Mouse (Mus musculus) stomach, embryonic 16.5 days (tissue): ENCODE measurements around the gene R3hcc1l. TPM values are rescaled to one million over a fixed set of nuclear protein-coding genes. Genes with fewer than 3 reads are reported as not detected.
A peak's percentile ranks its signal among the peaks of the same experiment; 100 is the strongest.

Source experiments
- ATAC-seq: fragments of 200-750 bp; cut with Nextera tagmentation; 2 replicates; pipeline ENCODE4 v1.8.0; 2017; ENCODE audit warnings: moderate number of reproducible peaks, moderate TSS enrichment; ENCODE audit not compliant: insufficient read depth, low FRiP score
- H3K27ac ChIP-seq: fragments of 300-500 bp; sonication (generic); 2 replicates; pipeline ENCODE4 v1.5.1; 2014; ENCODE audit warnings: low read length
- H3K27me3 ChIP-seq: fragments of 300-500 bp; sonication (generic); 2 replicates; pipeline ENCODE4 v1.6.1; 2014; ENCODE audit warnings: low read length, control low read depth, mixed read lengths; ENCODE audit not compliant: control insufficient read depth, insufficient read depth
- H3K36me3 ChIP-seq: fragments of 300-500 bp; sonication (generic); 2 replicates; pipeline ENCODE4 v1.6.1; 2014; ENCODE audit warnings: low read length; ENCODE audit not compliant: control insufficient read depth, insufficient read depth
- H3K4me1 ChIP-seq: fragments of 300-500 bp; sonication (generic); 2 replicates; pipeline ENCODE4 v1.6.1; 2014; ENCODE audit warnings: low read length, control low read depth, mixed read lengths; ENCODE audit not compliant: control insufficient read depth, insufficient read depth
- H3K4me2 ChIP-seq: fragments of 300-500 bp; sonication (generic); 2 replicates; pipeline ENCODE4 v1.6.1; 2014; ENCODE audit warnings: low read depth, low read length, mixed read lengths
- H3K4me3 ChIP-seq: fragments of 300-500 bp; sonication (generic); replicated peaks from 2 replicates; pipeline ENCODE4 v1.5.1; 2014; ENCODE audit warnings: mild to moderate bottlenecking, low read length
- H3K9ac ChIP-seq: fragments of 300-500 bp; sonication (generic); 2 replicates; pipeline ENCODE4 v1.6.1; 2014; ENCODE audit warnings: low read length
- H3K9me3 ChIP-seq: fragments of 300-500 bp; sonication (generic); replicated peaks from 2 replicates; pipeline ENCODE4 v1.6.1; 2016; ENCODE audit warnings: low read length, control low read depth; ENCODE audit not compliant: control insufficient read depth
- WGBS: fragments of 180-500 bp; shearing (Covaris S2); extraction: QIAGEN DNeasy Blood & Tissue Kit; methylation state at CpG from one replicate; pipeline ENCODE4 v1.1.7; 2014; 5-methylcytosine and 5-hydroxymethylcytosine counted together
- polyA plus RNA-seq: library from polyadenylated mRNA; unstranded; fragments of >200 nt; fragmentation: Nextera tagmentation; extraction: Ambion mirVana; gene quantifications from 2 replicates; pipeline ENCODE4 v1.2.1, GENCODE M21; 2015

The R3hcc1l gene
- polyA plus RNA-seq, 1 experiment from 2014 or later, result 22.2 TPM

GRCm38 (mm10) chr19:42587704-42588103, 69.1 kb downstream of the R3hcc1l start:
- WGBS, result 25% methylated on average over 2 of the region's 2 CpGs
- no peaks in the 10 kb centered on the region for H3K9me3 ChIP-seq
- H3K4me1 ChIP-seq, result no peaks in the 10 kb centered on the region; the same call in 1 of the 2 replicates
- H3K36me3 ChIP-seq, result peaks cover 4% of the 10 kb centered on the region; the same call in 1 of the 2 replicates
- no peak for ATAC-seq
- no peak overlapping the region for H3K4me3 ChIP-seq
- H3K9ac ChIP-seq, result no peak overlapping the region
- peak overlapping the region; percentile 28; the same call in 1 of the 2 replicates for H3K27ac ChIP-seq
- no peak overlapping the region for H3K4me2 ChIP-seq
- no peaks in the 10 kb centered on the region for H3K27me3 ChIP-seq

GRCm38 (mm10) chr19:42589246-42589645, 70.7 kb downstream of the R3hcc1l start:
- Histone ChIP-seq H3K4me1 (no peaks in the 10 kb centered on the region; the same call in 1 of the 2 replicates), H3K9ac (no peak overlapping the region), H3K4me2 (no peak overlapping the region), H3K27me3 (no peaks in the 10 kb centered on the region), H3K27ac (no peak overlapping the region), H3K9me3 (no peaks in the 10 kb centered on the region), H3K4me3 (no peak overlapping the region), H3K36me3 (peaks cover 8% of the 10 kb centered on the region; the same call in 1 of the 2 replicates)
- no peak for ATAC-seq
- 47% methylated on average over 1 of the region's 1 CpGs for WGBS

GRCm38 (mm10) chr19:42591534-42591933, 73.0 kb downstream of the R3hcc1l start:
- peaks cover 8% of the 10 kb centered on the region; the same call in 1 of the 2 replicates for H3K36me3 ChIP-seq
- H3K27ac ChIP-seq, result no peak overlapping the region
- no peaks in the 10 kb centered on the region; the same call in 1 of the 2 replicates for H3K4me1 ChIP-seq
- no peaks in the 10 kb centered on the region for H3K9me3 ChIP-seq
- WGBS, result 64% methylated on average over 14 of the region's 14 CpGs
- H3K9ac ChIP-seq, result no peak overlapping the region
- H3K4me2 ChIP-seq, result no peak overlapping the region
- ATAC-seq, result no peak
- H3K4me3 ChIP-seq, result no peak overlapping the region
- no peaks in the 10 kb centered on the region for H3K27me3 ChIP-seq

GRCm38 (mm10) chr19:42593456-42593855, 74.9 kb downstream of the R3hcc1l start:
- ATAC-seq, result no peak
- Histone ChIP-seq H3K27me3 (no peaks in the 10 kb centered on the region), H3K4me3 (no peak overlapping the region), H3K4me1 (no peaks in the 10 kb centered on the region; the same call in 1 of the 2 replicates), H3K27ac (no peak overlapping the region), H3K36me3 (peaks cover 8% of the 10 kb centered on the region; the same call in 1 of the 2 replicates), H3K9me3 (no peaks in the 10 kb centered on the region), H3K4me2 (no peak overlapping the region), H3K9ac (no peak overlapping the region)
- WGBS, result 86% methylated on average over 6 of the region's 6 CpGs

GRCm38 (mm10) chr19:42595066-42595465, 76.5 kb downstream of the R3hcc1l start:
- Histone ChIP-seq H3K27me3 (no peaks in the 10 kb centered on the region), H3K4me2 (no peak overlapping the region), H3K9me3 (no peaks in the 10 kb centered on the region), H3K36me3 (peaks cover 8% of the 10 kb centered on the region; the same call in 1 of the 2 replicates), H3K27ac (no peak overlapping the region), H3K4me1 (no peaks in the 10 kb centered on the region; the same call in 1 of the 2 replicates), H3K4me3 (no peak overlapping the region), H3K9ac (no peak overlapping the region)
- WGBS, result 90% methylated on average over 6 of the region's 6 CpGs
- ATAC-seq, result no peak

GRCm38 (mm10) chr19:42597286-42597685, 78.7 kb downstream of the R3hcc1l start:
- no peaks in the 10 kb centered on the region; the same call in 1 of the 2 replicates for H3K4me1 ChIP-seq
- H3K27me3 ChIP-seq, result no peaks in the 10 kb centered on the region
- no peak overlapping the region for H3K4me3 ChIP-seq
- no peaks in the 10 kb centered on the region for H3K9me3 ChIP-seq
- H3K27ac ChIP-seq, result peak overlapping the region; percentile 51; the same call in 1 of the 2 replicates
- no peak for ATAC-seq
- 93% methylated on average over 12 of the region's 12 CpGs for WGBS
- H3K36me3 ChIP-seq, result peaks cover 7% of the 10 kb centered on the region; the same call in 1 of the 2 replicates
- H3K4me2 ChIP-seq, result no peak overlapping the region
- no peak overlapping the region for H3K9ac ChIP-seq

GRCm38 (mm10) chr19:42597896-42598295, 79.3 kb downstream of the R3hcc1l start:
- Histone ChIP-seq H3K4me2 (no peak overlapping the region), H3K4me3 (no peak overlapping the region)
- ATAC-seq, result peak; percentile 19; the same call in 1 of the 2 replicates

GRCm38 (mm10) chr19:42599891-42600290, 81.3 kb downstream of the R3hcc1l start:
- Histone ChIP-seq H3K4me1 (no peaks in the 10 kb centered on the region), H3K4me3 (no peak overlapping the region), H3K27ac (no peak overlapping the region), H3K27me3 (no peaks in the 10 kb centered on the region), H3K4me2 (no peak overlapping the region), H3K9me3 (no peaks in the 10 kb centered on the region), H3K9ac (no peak overlapping the region), H3K36me3 (no peaks in the 10 kb centered on the region)
- no peak for ATAC-seq
- 85% methylated on average over 17 of the region's 17 CpGs for WGBS

More at GRCm38 (mm10) chr19:42597896-42598295, 79.3 kb downstream of the R3hcc1l start:
- peak overlapping the region; percentile 51; the same call in 1 of the 2 replicates for H3K27ac ChIP-seq
- 0 out of 2 replicates have a peak, but pooled peaks cover 4% of the 10 kb centered on the region for H3K36me3 ChIP-seq
- H3K27me3 ChIP-seq, result no peaks in the 10 kb centered on the region
- H3K9me3 ChIP-seq, result no peaks in the 10 kb centered on the region
- 86% methylated on average over 6 of the region's 6 CpGs for WGBS
- no peaks in the 10 kb centered on the region for H3K4me1 ChIP-seq
- no peak overlapping the region for H3K9ac ChIP-seq

- Histone ChIP-seq H3K27me3 (no peaks in the 10 kb centered on the region), H3K36me3 (no peaks in the 10 kb centered on the region), H3K27ac (no peak overlapping the region), H3K4me3 (no peak overlapping the region), H3K4me1 (no peaks in the 10 kb centered on the region), H3K9ac (no peak overlapping the region), H3K9me3 (no peaks in the 10 kb centered on the region), H3K4me2 (no peak overlapping the region)
- no peak for ATAC-seq
- 59% methylated on average over 3 of the region's 3 CpGs for WGBS
Measured at GRCm38 (mm10) chr19:42600591-42600990, 82.0 kb downstream of the R3hcc1l start.
